Mouse (Mus musculus): ENCODE data around the gene Usp19.

DNA sequence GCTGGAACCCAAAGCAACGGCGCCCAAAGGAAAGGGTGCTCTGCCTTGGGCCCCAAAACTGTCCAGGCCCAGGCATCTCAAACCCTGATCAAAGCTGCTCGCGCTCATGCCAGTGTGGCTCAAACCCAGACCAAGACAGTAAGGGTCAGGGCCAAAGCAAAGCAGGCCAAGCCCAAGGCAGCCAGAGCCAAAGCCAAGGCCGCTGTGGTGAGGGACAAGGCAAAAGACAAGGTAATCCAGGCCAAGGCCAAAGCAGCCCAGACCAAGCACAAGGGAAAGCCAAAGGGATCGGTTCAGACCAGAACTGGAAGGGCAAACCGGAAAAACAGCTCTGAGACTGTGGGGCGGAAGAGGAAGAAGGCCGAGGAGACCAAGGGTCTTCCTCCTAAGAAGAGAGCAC is 26.7 kb upstream of the Usp19 start:
- TF ChIP-seq CTCF (IDR thresholded peaks at IDR 0.05; ENCODE audit: insufficient read depth, low read depth, low read length) (no peak), POLR2A (IDR thresholded peaks at IDR 0.05; ENCODE audit: insufficient read depth, low read depth, low read length) (no peak)
